Mouse (Mus musculus) lung, postnatal 0 days (tissue): ENCODE results near the gene Ccdc42.

Source experiments
- CTCF ChIP-seq: IDR thresholded peaks from 2 replicates; pipeline ENCODE4 v1.5.1; 2016; ENCODE audit warnings: antibody characterized with exemption, mild to moderate bottlenecking
- EP300 ChIP-seq: IDR thresholded peaks from 2 replicates; pipeline ENCODE4 v1.6.1; 2016; ENCODE audit warnings: antibody characterized with exemption, mild to moderate bottlenecking, control low read depth

GRCm38 (mm10) chr11:68607046-68607445 lies 20.2 kb downstream of the Ccdc42 start:
- TF ChIP-seq CTCF: no peak
- TF ChIP-seq EP300: no peak
